21 mouse cellular contexts compared by ENCODE assay signal in the genomic region with DNA sequence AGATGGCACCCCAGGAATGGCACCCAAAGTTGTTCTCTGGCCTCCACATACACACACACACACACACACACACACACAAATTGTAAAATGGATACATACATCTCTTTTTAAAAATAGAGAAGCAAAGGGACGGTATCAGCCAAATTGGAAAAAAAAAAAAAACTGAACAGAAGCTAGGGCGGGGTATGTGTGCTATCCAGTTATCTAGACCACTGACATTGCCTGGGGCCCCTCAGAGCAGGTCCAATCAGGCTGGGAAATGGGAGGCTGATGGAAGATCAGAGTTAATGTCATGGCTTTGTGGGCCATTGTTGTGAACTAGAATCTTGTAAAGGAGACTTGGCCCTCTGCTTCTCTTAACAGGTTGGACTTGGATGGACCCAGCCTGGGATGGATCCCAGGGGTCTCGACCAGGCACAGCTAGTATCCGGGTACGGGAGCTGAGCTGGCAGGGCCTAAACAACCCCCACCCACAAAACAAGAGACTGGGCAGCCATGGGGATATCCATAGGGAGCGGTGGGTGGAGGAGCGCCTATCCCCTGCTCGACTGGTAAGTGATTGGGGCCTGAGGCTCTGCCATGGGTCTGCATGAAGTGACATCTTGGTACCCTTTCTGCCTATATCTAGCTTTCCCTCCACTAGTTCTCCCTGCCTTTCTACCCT. TPM values are rescaled to one million over a fixed set of nuclear protein-coding genes. Genes with fewer than 3 reads are reported as not detected.
DNase-seq lines count a peak whose midpoint lies in the region; ATAC-seq and TF ChIP-seq lines count a peak whose summit lies in the region.
"Had no signal": no experiment of that assay in that cellular context is flagged by ENCODE, and none has a peak within 500 bp of the region (broad histone marks: within the 10 kb centered on the region; RNA-seq: fewer than 3 reads in every experiment).

No protein-coding gene starts in this region.

- DNase-seq in heart, embryonic 10.5 days (ENCODE audit: low spot score) = no peak
- DNase-seq in heart, adult 9 months (ENCODE audit: low spot score in 2 of 2) = no peak
- peak; percentile 25 for DNase-seq in MEL-GATA-1-ER (ENCODE audit: extremely low read depth, low read depth)
- no peak for DNase-seq in liver, embryonic 11.5 days (ENCODE audit: low spot score)
- no peak for DNase-seq in frontal cortex, postnatal 36 days (ENCODE audit: low spot score in 2 of 2)
- DNase-seq in left cerebral cortex, adult 2 months (ENCODE audit: extremely low spot score in 1 of 2, low spot score in 2 of 2) = no peak
- DNase-seq in layer of hippocampus, postnatal 10 days (ENCODE audit: low spot score in 2 of 2) = no peak
- DNase-seq: adrenal gland, postnatal 10 days; cerebellum, adult 11-12 months; cerebellum, adult 9-10 months; cerebellum, postnatal 25 days; gastrocnemius, postnatal 10 days; heart, adult 2 months; heart, postnatal 10 days; heart, postnatal 4 days had no signal

- H3K36me3 ChIP-seq in heart, embryonic 10.5 days = peaks cover 11% of the 10 kb centered on the region
- H3K36me3 ChIP-seq in liver, embryonic 11.5 days (ENCODE audit: control insufficient read depth, insufficient read depth, low read length) = peaks cover 6% of the 10 kb centered on the region
- peaks cover 10% of the 10 kb centered on the region for H3K36me3 ChIP-seq in liver, embryonic 15.5 days (replicated peaks)

- TF ChIP-seq CTCF in left cerebral cortex, adult 2 months (IDR thresholded peaks at IDR 0.05) = no peak

- H3K4me2 ChIP-seq in liver, embryonic 11.5 days = peak overlapping the region; percentile 63
- H3K4me2 ChIP-seq in liver, embryonic 15.5 days = peak overlapping the region; percentile 96
- H3K4me2 ChIP-seq: embryonic facial prominence, embryonic 12.5 days; forebrain, embryonic 15.5 days; hindbrain, embryonic 12.5 days had no signal

- ATAC-seq in liver, embryonic 11.5 days (replicated peaks; ENCODE audit: low FRiP score) = peak; percentile 50
- ATAC-seq in liver, embryonic 15.5 days (ENCODE audit: insufficient read depth) = no peak
- ATAC-seq: forebrain, embryonic 15.5 days; hindbrain, embryonic 16.5 days had no signal

- peaks cover 22% of the 10 kb centered on the region; the same call in 1 of the 2 replicates for H3K27me3 ChIP-seq in heart, embryonic 10.5 days (ENCODE audit: insufficient read depth, poor library complexity, severe bottlenecking)
- H3K27me3 ChIP-seq in liver, embryonic 11.5 days (replicated peaks; ENCODE audit: control insufficient read depth, insufficient read depth, low read length) = no peaks in the 10 kb centered on the region
- H3K27me3 ChIP-seq in liver, embryonic 15.5 days = no peaks in the 10 kb centered on the region
- H3K27me3 ChIP-seq: embryonic facial prominence, embryonic 12.5 days; forebrain, embryonic 15.5 days; hindbrain, embryonic 12.5 days had no signal

- no peaks in the 10 kb centered on the region for H3K9me3 ChIP-seq in heart, embryonic 10.5 days
- no peaks in the 10 kb centered on the region for H3K9me3 ChIP-seq in liver, embryonic 11.5 days (ENCODE audit: control insufficient read depth, low read length)
- H3K9me3 ChIP-seq in liver, embryonic 15.5 days (replicated peaks) = no peaks in the 10 kb centered on the region
- H3K9me3 ChIP-seq: embryonic facial prominence, embryonic 12.5 days; forebrain, embryonic 15.5 days; hindbrain, embryonic 12.5 days had no signal

- H3K4me1 ChIP-seq in heart, embryonic 10.5 days = peaks cover 26% of the 10 kb centered on the region
- peaks cover 50% of the 10 kb centered on the region for H3K4me1 ChIP-seq in liver, embryonic 11.5 days (replicated peaks; ENCODE audit: control insufficient read depth, insufficient read depth, low read length)
- peaks cover 84% of the 10 kb centered on the region for H3K4me1 ChIP-seq in liver, embryonic 15.5 days (replicated peaks)

- no peak overlapping the region for H3K4me3 ChIP-seq in heart, embryonic 10.5 days
- H3K4me3 ChIP-seq in liver, embryonic 11.5 days (ENCODE audit: low read depth, low read length) = peak overlapping the region; percentile 32
- peak overlapping the region; percentile 33 for H3K4me3 ChIP-seq in liver, embryonic 15.5 days (replicated peaks)
- no peak overlapping the region for H3K4me3 ChIP-seq in left cerebral cortex, adult 2 months
- H3K4me3 ChIP-seq: embryonic facial prominence, embryonic 12.5 days; forebrain, embryonic 15.5 days; heart, adult 2 months; hindbrain, embryonic 12.5 days had no signal

- H3K27ac ChIP-seq in heart, embryonic 10.5 days = peak overlapping the region; percentile 49; the same call in 1 of the 2 replicates
- H3K27ac ChIP-seq in liver, embryonic 11.5 days (ENCODE audit: low read depth, low read length) = peak overlapping the region; percentile 76
- H3K27ac ChIP-seq in liver, embryonic 15.5 days (replicated peaks) = peak overlapping the region; percentile 94
- no peak overlapping the region for H3K27ac ChIP-seq in left cerebral cortex, adult 2 months
- H3K27ac ChIP-seq: embryonic facial prominence, embryonic 12.5 days; forebrain, embryonic 15.5 days; heart, adult 2 months; hindbrain, embryonic 12.5 days had no signal

- 86% methylated on average over 8 of the region's 8 CpGs for WGBS in heart, embryonic 10.5 days
- WGBS in liver, embryonic 11.5 days = 73% methylated on average over 8 of the region's 8 CpGs
- WGBS in liver, embryonic 15.5 days (ENCODE audit: insufficient replicate concordance) = 54% methylated on average over 8 of the region's 8 CpGs

- peak overlapping the region; percentile 61 for H3K9ac ChIP-seq in liver, embryonic 11.5 days (ENCODE audit: low read depth, low read length)
- H3K9ac ChIP-seq in liver, embryonic 15.5 days = peak overlapping the region; percentile 28
- H3K9ac ChIP-seq: embryonic facial prominence, embryonic 12.5 days; forebrain, embryonic 15.5 days; hindbrain, embryonic 12.5 days had no signal

- intact Hi-C loops in left cerebral cortex, adult 2 months (cut with DNase I) = no loop called here

RNA-seq across cellular contexts. Expression of gene Lrrc56, which starts 2.8 kb away (rescaled TPM):
- 3.3 and 6.7 TPM in 2 replicates for polyA plus RNA-seq in heart, embryonic 10.5 days (2016; fragmentation: Nextera tagmentation; extraction: Ambion mirVana)
- 20.8 and 20.9 TPM in 2 replicates for polyA plus RNA-seq in liver, embryonic 11.5 days (2014; fragmentation: Nextera tagmentation; extraction: Ambion mirVana)
- polyA plus RNA-seq in liver, embryonic 15.5 days (2015; fragmentation: Nextera tagmentation; extraction: Ambion mirVana) = 11.0 and 12.1 TPM in 2 replicates
- 1 to 10 TPM; 3.9 to 5.0 TPM for total RNA-seq in left cerebral cortex, adult 2 months (2021)
- 1 to 10 TPM; 5.0 to 5.8 TPM for total RNA-seq in layer of hippocampus, postnatal 10 days (2021)

RNA-seq across cellular contexts. Expression of gene Hras, which starts 2.9 kb away (rescaled TPM):
- 89.6 and 92.6 TPM in 2 replicates for polyA plus RNA-seq in heart, embryonic 10.5 days (2016; fragmentation: Nextera tagmentation; extraction: Ambion mirVana)
- 112 and 118 TPM in 2 replicates for polyA plus RNA-seq in liver, embryonic 11.5 days (2014; fragmentation: Nextera tagmentation; extraction: Ambion mirVana)
- 83.0 and 98.2 TPM in 2 replicates for polyA plus RNA-seq in liver, embryonic 15.5 days (2015; fragmentation: Nextera tagmentation; extraction: Ambion mirVana)
- total RNA-seq in left cerebral cortex, adult 2 months (2021) = 100 to 1,000 TPM; 219 to 244 TPM
- total RNA-seq in layer of hippocampus, postnatal 10 days (2021) = 100 to 1,000 TPM; 210 to 243 TPM

RNA-seq across cellular contexts. Expression of gene Lmntd2, which starts 17.1 kb away (rescaled TPM):
- polyA plus RNA-seq in heart, embryonic 10.5 days (2016; fragmentation: Nextera tagmentation; extraction: Ambion mirVana) = 1.4 and 2.1 TPM in 2 replicates
- polyA plus RNA-seq in liver, embryonic 11.5 days (2014; fragmentation: Nextera tagmentation; extraction: Ambion mirVana) = 1.8 and 2.6 TPM in 2 replicates
- 0.60 and 0.91 TPM in 2 replicates for polyA plus RNA-seq in liver, embryonic 15.5 days (2015; fragmentation: Nextera tagmentation; extraction: Ambion mirVana)
- total RNA-seq in left cerebral cortex, adult 2 months (2021) = not detected
- total RNA-seq in layer of hippocampus, postnatal 10 days (2021) = not detected
- total RNA-seq: gastrocnemius, postnatal 10 days; gastrocnemius, postnatal 4 days; heart, adult 2 months; heart, postnatal 10 days; heart, postnatal 4 days had no signal

RNA-seq across cellular contexts. Expression of gene Rassf7, which starts 18.9 kb away (rescaled TPM):
- 22.6 and 41.4 TPM in 2 replicates for polyA plus RNA-seq in heart, embryonic 10.5 days (2016; fragmentation: Nextera tagmentation; extraction: Ambion mirVana)
- 35.1 TPM in 2 replicates for polyA plus RNA-seq in liver, embryonic 11.5 days (2014; fragmentation: Nextera tagmentation; extraction: Ambion mirVana)
- polyA plus RNA-seq in liver, embryonic 15.5 days (2015; fragmentation: Nextera tagmentation; extraction: Ambion mirVana) = 27.3 and 33.4 TPM in 2 replicates
- 1 to 10 TPM in 1 of 2 experiments, under 1 TPM in 1; 0.94 to 1.3 TPM for total RNA-seq in left cerebral cortex, adult 2 months (2021)
- total RNA-seq in layer of hippocampus, postnatal 10 days (2021) = 1 to 10 TPM; 1.6 to 1.7 TPM

RNA-seq across cellular contexts. Expression of gene Rnh1, which starts 24.1 kb away (rescaled TPM):
- polyA plus RNA-seq in heart, embryonic 10.5 days (2016; fragmentation: Nextera tagmentation; extraction: Ambion mirVana) = 103 and 105 TPM in 2 replicates
- polyA plus RNA-seq in liver, embryonic 11.5 days (2014; fragmentation: Nextera tagmentation; extraction: Ambion mirVana) = 91.2 and 93.7 TPM in 2 replicates
- polyA plus RNA-seq in liver, embryonic 15.5 days (2015; fragmentation: Nextera tagmentation; extraction: Ambion mirVana) = 64.3 and 76.1 TPM in 2 replicates
- 10 to 100 TPM; 36.5 to 37.3 TPM for total RNA-seq in left cerebral cortex, adult 2 months (2021)
- 10 to 100 TPM; 29.7 to 32.4 TPM for total RNA-seq in layer of hippocampus, postnatal 10 days (2021)

Comparison
In these comparisons a context has a peak if more than half of its experiments do, and no peak if none do; other contexts are left out.
1. H3K4me3 ChIP-seq: peak in liver, embryonic 11.5 days (single experiment) and liver, embryonic 15.5 days (single experiment); none in heart, embryonic 10.5 days (single experiment) and left cerebral cortex, adult 2 months (single experiment).